In genomic region chr15:27783541-27784125, GRCm38 (mm10) we compare ENCODE assay signal across 8 mouse cellular contexts.
DNase-seq lines count a peak whose midpoint lies in the region; ATAC-seq lines count a peak whose summit lies in the region.

No protein-coding gene starts in this region.

- H3K4me1 ChIP-seq in limb, embryonic 11.5 days (ENCODE audit: control insufficient read depth, insufficient read depth, low read length) = peaks cover 75% of the 10 kb centered on the region
- H3K4me1 ChIP-seq in midbrain, embryonic 10.5 days = peaks cover 90% of the 10 kb centered on the region

- H3K4me3 ChIP-seq in limb, embryonic 11.5 days (ENCODE audit: low read depth, low read length) = peak overlapping the region; percentile 17
- 0 out of 2 replicates have a peak overlapping the region, but pooled peaks have one; percentile 20 for H3K4me3 ChIP-seq in midbrain, embryonic 10.5 days

- no peaks in the 10 kb centered on the region for H3K27me3 ChIP-seq in limb, embryonic 11.5 days (ENCODE audit: control insufficient read depth, insufficient read depth, low read length)
- no peaks in the 10 kb centered on the region for H3K27me3 ChIP-seq in midbrain, embryonic 10.5 days (ENCODE audit: low read depth, poor library complexity, severe bottlenecking)

- H3K27ac ChIP-seq in limb, embryonic 11.5 days (replicated peaks; ENCODE audit: low read depth, low read length) = peak overlapping the region; percentile 97
- peak overlapping the region; percentile 85 for H3K27ac ChIP-seq in midbrain, embryonic 10.5 days (replicated peaks)

- H3K9ac ChIP-seq in limb, embryonic 11.5 days (ENCODE audit: low read length) = peak overlapping the region; percentile 59

- DNase-seq in CD8-positive naive resting alpha-beta T cell, adult 2 months (ENCODE audit: low read depth in 2 of 2, low spot score in 2 of 2) = peak; percentile 50 to 57
- peak; percentile 33 for DNase-seq in heart, postnatal 4 days
- DNase-seq in limb, embryonic 11.5 days (ENCODE audit: low spot score) = no peak
- DNase-seq in midbrain, embryonic 10.5 days (ENCODE audit: low spot score) = peak; percentile 29
- DNase-seq in thymus, adult 18-20 months = peak; percentile 31 to 56
- DNase-seq in urinary bladder, adult 2 months (ENCODE audit: low spot score) = no peak
- DNase-seq in layer of hippocampus, adult 8-10 months (ENCODE audit: low spot score in 2 of 2) = no peak

- H3K9me3 ChIP-seq in limb, embryonic 11.5 days (ENCODE audit: control insufficient read depth, low read length) = no peaks in the 10 kb centered on the region
- H3K9me3 ChIP-seq in midbrain, embryonic 10.5 days (replicated peaks) = no peaks in the 10 kb centered on the region

- H3K36me3 ChIP-seq in limb, embryonic 11.5 days (ENCODE audit: control insufficient read depth, insufficient read depth, low read length) = no peaks in the 10 kb centered on the region
- H3K36me3 ChIP-seq in midbrain, embryonic 10.5 days = 0 out of 2 replicates have a peak, but pooled peaks cover 2% of the 10 kb centered on the region

- 15% methylated on average over 12 of the region's 12 CpGs for WGBS in limb, embryonic 11.5 days
- 31% methylated on average over 12 of the region's 12 CpGs for WGBS in midbrain, embryonic 10.5 days

- peak; percentile 67 for ATAC-seq in common myeloid progenitor, adult 5-6 weeks (replicated peaks; ENCODE audit: low read depth, poor library complexity, severe bottlenecking)
- ATAC-seq in limb, embryonic 11.5 days (ENCODE audit: insufficient number of reproducible peaks, low FRiP score, low TSS enrichment, low read depth) = no peak

- H3K4me2 ChIP-seq in limb, embryonic 11.5 days (ENCODE audit: low read depth, severe bottlenecking) = peak overlapping the region; percentile 59

Comparison
In these comparisons a context has a peak if more than half of its experiments do, and no peak if none do; other contexts are left out.
1. DNase-seq: peak in CD8-positive naive resting alpha-beta T cell, adult 2 months (2 of 2), heart, postnatal 4 days (single experiment), midbrain, embryonic 10.5 days (single experiment) and thymus, adult 18-20 months (2 of 2); none in limb, embryonic 11.5 days (single experiment), urinary bladder, adult 2 months (single experiment) and layer of hippocampus, adult 8-10 months (0 of 2).